Mouse (Mus musculus) ovary, postnatal 10 days (tissue): ENCODE measurements at regions not wholly inside any gene's neighbourhood (a gene's known extent, or its start where the extent isn't known, plus 50 kb on each side); places are given as distances from the start of the nearest gene placed in this dataset.
A peak's percentile ranks its signal among the peaks of the same experiment; 100 is the strongest.

Experiments
- DNase-seq: peaks from one replicate; pipeline ENCODE4 v3.0.0; 2022; ENCODE audit warnings: low spot score

- no peak for DNase-seq
Measured at GRCm38 (mm10) chr10:117447626-117448025, 67.8 kb upstream of the Cpsf6 start.

- no peak for DNase-seq
Measured at GRCm38 (mm10) chr10:117447206-117447605, 67.4 kb upstream of the Cpsf6 start.

- no peak for DNase-seq
Measured at GRCm38 (mm10) chr10:117446776-117447175, 67.0 kb upstream of the Cpsf6 start.

- DNase-seq, result no peak
Measured at GRCm38 (mm10) chr10:117445801-117446490, 66.1 kb upstream of the Cpsf6 start.

- DNase-seq, result no peak
Measured at GRCm38 (mm10) chr10:117445181-117445790, 65.5 kb upstream of the Cpsf6 start.

- DNase-seq, result no peak
Measured at GRCm38 (mm10) chr10:117444761-117445160, 64.9 kb upstream of the Cpsf6 start.

DNA sequence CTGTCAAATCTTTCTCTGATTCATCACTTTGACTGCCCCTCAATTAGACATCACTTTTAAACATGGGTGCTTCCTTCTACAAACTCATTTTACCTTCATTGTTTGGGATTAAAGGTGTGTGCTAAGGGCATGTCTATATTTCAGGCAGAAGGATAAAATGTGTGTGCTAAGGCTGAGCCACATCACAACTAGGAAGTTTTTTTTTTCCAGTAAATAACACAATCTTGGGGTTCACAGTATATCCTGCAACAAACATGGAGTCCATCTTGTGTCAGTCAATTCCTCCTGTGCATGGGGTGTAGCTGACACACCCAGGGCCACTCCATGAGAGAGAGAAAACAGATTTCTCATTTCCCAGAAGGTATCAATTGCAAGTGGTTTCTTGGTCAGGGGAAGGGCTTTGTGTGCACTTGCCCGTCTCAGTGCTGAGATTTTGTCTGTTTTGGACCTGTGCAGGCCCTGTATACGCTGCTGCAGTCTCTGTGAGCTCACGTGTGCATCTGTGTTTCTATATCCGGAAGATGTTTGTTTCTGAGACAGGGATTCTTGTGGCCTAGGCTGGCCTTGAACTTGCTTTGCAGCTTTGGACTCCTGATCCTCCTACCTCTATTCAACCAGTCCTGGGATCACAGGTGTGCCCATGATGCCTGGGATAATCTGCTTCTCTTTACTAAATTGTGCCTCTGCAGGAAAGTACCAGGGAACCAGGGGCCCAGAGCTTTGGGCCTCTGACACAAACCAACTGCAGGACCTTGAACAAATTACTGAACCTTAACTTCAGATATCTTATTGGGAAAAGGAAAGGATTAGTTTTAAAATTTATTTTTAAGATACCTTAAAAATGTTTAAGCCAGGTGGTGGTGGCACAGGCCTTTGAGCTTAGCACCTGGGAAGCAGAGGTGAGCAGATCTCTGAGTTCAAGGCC, 63.9 kb upstream of the Cpsf6 start:
- no peak for DNase-seq

DNA sequence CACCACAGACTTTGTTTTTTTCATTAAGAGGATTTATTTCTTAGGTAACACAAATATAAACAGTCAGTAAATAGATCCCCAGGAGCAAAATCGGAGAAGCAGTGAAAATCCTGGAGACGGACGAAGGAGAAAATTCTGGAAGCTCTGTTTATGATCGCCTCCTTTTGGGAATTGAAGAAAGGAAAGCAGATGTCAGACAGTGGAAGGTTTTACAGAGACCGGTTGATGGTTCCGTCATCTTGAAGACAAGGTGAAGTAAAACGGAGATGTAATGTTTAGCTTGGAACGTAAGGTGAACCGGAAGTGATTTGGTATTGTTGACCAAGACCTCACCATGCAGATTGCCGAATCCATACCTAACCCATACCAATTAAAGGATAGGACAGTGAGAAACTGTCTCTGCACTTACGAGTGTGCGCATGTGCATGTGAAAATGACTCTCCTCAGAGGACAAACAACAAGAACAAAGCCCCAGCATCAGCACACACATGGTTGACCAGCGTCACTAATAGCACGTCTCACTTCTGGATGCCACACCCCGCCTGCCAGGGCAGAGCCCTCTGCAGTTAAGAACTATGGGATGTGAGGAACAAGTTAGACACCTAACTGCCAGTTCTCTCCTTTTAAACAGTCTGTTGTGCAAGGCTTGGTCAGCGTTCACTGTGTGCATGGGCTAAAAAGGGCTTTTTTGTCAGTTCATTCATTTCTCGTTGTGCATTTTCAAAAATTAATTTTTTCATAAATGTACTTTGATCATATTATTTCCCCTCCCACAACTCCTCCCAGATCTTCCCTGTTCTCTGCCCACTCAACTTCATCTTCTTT, 62.4 kb upstream of the Cpsf6 start:
- DNase-seq, result no peak

DNA sequence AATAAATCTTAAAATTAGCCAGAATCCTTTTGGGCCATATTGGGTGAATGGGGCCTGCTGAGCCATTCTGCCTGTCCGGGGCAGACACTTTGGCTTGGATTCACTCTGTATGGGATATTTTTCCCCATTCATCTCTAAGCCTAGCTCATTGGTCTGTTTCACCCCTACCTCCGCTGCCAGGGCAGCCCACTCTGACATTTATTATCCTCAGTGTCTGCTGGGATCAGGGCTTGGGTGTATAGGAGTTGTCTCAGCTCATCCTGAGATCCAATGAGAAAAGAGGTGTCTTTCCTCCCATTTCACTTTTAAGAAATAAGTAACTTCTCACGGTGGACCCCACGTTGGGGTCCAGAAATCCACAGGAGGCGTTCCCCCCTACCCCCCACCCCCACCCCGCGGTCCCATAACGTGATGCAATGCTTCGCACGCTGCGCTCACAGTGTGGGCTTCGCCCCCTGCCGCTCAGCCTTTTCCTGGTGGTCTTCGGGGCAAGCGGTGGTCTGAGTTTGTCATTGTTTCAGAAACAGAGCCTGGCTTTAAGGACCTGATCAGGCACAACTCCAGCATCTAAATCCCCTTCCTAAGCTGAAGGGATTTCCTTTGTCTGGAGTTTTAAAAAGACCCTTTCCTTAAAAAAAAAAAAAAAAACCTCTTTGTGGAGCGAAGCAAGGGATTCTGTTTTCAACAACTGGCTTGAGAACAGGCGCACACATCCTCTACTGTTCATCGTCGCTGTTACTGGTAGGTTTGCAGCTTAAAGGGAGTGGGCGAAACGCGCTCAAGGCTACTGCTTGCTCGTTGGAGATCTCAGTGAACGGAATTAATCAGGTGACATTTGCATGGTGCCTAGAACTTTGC, 61.5 kb upstream of the Cpsf6 start:
- DNase-seq, result no peak

- DNase-seq, result no peak
Measured at GRCm38 (mm10) chr10:117440225-117440976, 60.6 kb upstream of the Cpsf6 start.

DNA sequence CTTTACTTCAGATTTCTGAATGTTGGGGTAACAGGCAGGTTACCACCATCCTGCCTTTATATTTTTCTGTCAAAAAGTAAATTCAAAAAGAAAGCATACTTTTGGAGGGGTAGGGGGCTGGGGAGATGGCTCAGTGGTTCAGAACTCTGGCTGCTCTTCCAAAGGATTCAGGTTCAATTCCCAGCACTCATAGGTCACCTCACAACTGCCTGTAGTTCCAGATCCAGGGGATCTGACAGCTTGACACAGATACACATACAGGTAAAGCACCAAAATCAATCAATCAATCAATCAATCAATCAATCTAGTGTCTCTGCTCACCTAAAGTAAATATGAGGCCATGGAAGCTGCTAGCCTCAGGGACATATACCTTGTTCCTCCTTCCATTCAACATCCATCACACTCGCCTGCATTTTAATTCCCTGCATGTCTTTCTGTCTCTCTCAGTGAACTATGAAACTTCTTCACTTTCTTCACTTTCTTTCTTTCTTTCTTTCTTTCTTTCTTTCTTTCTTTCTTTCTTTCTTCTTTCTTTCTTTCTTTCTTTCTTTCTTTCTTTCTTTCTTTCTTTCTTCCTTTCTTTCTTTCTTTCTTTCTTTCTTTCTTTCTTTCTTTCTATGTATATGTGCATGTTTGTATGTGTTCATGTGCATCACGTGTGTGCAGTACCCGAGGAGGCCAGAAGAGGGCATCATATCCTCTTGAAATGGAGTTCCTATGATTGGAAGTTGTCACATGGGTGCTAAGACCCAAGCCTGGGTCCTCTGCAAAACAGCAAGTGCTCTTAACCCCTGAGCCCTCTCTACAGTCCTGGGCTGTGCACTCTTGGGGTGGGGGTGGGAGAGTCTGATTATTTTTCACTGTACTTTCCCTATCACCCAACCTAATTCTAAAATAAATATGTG, 59.6 kb upstream of the Cpsf6 start:
- DNase-seq, result no peak

DNA sequence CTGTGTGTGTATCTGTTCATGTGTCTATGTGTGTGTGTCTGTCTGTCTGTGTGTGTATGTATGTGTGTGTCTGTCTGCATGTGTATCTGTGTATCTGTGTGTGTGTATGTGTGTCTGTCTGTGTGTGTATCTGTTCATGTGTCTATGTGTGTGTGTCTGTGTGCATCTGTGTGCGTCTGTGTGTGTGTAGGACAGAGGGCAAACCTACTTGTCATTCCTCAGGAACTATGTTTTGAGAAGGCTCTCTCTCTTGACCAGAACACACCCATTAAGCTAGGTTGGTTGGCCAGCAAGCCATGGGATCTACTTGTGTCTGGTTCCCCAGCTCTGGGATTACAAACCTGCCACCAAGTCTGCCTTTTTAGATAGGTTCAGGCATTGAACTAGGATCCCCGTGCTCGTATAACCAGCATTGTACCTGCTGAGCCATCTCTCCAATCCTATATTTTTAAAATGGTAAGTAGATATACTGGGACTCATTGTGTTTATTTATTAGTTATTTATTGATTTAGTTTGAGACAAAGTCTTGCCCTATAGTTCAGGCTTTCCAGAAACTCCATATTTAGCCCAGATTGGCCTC, 58.9 kb upstream of the Cpsf6 start:
- no peak for DNase-seq

- no peak for DNase-seq
Measured at GRCm38 (mm10) chr10:117437970-117438369, 58.2 kb upstream of the Cpsf6 start.

DNA sequence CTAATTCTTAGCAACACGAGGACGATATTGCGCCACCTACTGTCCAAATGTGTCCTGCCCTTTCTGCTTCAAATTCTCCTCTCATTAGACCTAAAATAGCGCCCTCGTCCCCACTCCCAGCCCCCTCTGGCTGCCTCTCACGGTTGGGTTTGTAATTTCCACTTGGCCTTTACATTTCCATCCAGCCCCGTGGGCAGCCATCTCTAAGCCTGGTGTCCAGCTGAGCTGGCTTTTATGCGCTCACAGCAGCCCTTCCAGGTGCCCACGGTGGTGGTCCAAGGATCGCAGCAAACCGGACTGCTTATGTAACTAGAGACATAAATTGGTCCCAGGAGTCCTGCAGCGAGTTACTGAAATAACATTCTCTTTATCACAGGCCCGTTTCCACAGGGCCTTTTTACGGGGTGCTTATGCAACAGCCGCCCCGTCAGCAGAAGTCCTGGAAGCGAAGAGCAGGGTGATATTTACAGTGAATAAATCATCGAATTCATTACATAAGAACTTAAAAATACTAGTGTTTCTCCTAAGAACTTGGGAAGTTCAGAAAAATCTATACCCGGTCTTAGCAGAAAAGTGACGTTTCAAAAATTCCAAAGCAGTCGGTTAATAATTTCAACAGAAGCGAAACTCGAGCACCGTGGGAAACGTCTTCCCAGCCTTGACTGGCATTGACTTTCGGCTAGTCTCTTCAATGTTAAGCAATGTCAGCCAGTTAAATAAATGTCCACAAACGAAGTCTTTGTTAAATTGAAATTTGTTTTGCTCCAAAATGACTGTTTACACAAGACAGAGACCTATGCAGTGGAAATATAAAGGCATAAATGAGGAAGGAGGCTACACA, 57.3 kb upstream of the Cpsf6 start:
- no peak for DNase-seq

DNA sequence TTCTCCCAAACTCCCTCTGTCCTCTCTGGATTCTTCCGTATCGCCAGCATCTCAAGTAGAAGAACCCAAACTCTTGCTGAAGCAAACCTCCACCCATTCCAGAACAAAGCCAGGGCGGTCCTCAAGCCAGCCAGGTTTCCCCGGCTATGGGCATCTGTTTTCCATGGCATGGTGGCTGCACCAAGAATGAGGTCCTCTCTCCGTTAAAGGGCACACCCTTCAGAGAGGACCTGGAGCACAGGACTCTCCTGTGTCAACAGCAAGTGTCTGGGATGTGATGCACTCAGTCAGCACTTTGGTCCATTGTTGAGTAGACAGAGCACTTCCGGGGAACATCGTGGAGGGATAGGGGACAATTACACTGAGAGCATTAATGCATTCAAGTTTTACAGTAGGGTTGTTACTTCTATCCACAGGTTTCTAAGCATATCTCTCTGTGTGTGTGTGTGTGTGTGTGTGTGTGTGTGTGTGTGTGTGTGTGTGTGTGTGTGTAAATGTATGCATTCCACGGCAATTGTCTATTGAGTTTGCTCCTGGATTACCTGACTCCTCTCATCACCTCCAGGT, 56.6 kb upstream of the Cpsf6 start:
- DNase-seq, result no peak

DNA sequence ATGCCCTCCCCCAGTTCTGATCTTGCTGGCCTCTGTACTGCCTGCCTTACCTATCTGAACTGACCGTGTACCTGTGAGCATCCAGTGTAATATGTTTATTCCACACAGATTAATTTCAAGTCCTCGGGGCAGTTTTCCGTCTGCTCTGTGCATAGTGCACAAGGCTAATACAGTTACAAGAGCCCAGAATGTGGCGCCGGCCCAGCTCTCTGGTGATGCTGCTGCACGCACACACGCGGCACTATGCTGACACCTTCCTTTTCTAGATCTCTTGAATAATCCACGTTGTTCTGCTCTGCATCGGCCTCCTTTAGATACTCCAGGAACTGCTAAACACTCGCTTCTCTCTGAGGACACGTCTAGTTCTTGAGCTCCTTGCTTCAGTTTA, 55.9 kb upstream of the Cpsf6 start:
- no peak for DNase-seq

DNA sequence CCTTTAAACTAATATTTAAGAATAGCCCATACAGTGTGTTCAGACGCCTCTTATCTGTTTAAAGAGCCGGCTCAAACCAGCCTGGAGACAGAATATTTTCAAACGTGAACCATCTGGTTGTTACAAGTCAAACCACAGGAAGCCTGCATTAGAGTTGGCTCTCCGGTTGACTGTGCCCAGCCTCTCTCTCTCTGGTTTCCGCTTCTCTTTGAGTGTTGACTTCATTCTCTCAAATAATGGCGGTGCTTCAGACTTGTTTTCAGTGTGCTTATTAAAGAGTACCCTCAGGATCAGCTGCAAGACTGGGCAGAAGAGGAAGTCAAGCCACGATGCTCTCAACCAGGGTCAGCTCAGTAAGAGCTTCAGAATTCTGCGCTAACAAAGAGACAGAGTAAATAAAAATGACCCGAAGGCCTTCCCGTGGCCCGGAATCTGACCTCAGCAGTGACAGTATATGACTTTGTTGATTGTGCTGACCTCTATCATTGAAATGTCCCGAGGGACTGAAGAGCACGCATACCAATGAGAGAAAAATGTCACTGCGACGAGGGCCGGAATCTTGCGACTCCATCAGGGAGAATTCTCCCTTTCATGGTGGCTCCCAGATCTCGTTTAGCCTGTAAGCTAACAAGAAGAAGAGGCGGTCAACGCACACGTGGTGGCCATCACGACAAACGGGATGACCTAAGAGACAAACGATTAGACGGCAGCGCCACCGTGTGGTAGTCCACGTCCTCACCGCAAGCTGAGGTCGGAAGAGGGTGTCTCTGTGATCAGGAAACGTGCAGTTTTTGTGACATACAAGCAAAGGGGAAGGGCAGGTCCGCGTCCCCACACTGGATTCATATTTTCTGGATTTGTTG, 55.3 kb upstream of the Cpsf6 start:
- peak; percentile 76 for DNase-seq
